Mouse (Mus musculus) heart, adult 2 months (tissue): Measurements from ENCODE around the gene Tfap2d.

Experiments used
- CTCF ChIP-seq: fragments of 200-600 bp; IDR thresholded peaks from 2 replicates; pipeline ENCODE4 v1.8.1; 2022; ENCODE audit warnings: antibody characterized with exemption, mild to moderate bottlenecking, moderate library complexity
- EP300 ChIP-seq: fragments of 200-500 bp; IDR thresholded peaks from 2 replicates; pipeline ENCODE4 v1.6.1; 2011; ENCODE audit warnings: low read depth, low read length, control low read depth; ENCODE audit not compliant: insufficient read depth
- POLR2A ChIP-seq: fragments of 200-500 bp; IDR thresholded peaks from 2 replicates; pipeline ENCODE4 v1.6.1; 2011; ENCODE audit warnings: mild to moderate bottlenecking, low read depth, low read length, control low read depth; ENCODE audit not compliant: insufficient read depth

GRCm38 (mm10) chr1:19205649-19206048 is 102.8 kb downstream of the Tfap2d start:
- no peak for TF ChIP-seq EP300
- TF ChIP-seq POLR2A: no peak
- peak; percentile 73 for TF ChIP-seq CTCF
